Mouse (Mus musculus) adrenal gland, postnatal 10 days (tissue): ENCODE measurements around the gene Arid3b. TPM values are rescaled to one million over a fixed set of nuclear protein-coding genes. Genes with fewer than 3 reads are reported as not detected.

Experiments
- DNase-seq: peaks from one replicate; pipeline ENCODE4 v3.0.0; 2021; ENCODE audit warnings: mixed read lengths
- total RNA-seq, 2 experiments: library from RNA; stranded (reverse); gene quantifications; 2 replicates each; pipeline ENCODE4 v1.2.3; 2021

The Arid3b gene
- total RNA-seq, 2 experiments from 2014 or later = 3.3 to 4.4 TPM

- peak; percentile 51 for DNase-seq
Observed at GRCm38 (mm10) chr9:57748137-57748536, 88.5 kb downstream of the Arid3b start.

DNA sequence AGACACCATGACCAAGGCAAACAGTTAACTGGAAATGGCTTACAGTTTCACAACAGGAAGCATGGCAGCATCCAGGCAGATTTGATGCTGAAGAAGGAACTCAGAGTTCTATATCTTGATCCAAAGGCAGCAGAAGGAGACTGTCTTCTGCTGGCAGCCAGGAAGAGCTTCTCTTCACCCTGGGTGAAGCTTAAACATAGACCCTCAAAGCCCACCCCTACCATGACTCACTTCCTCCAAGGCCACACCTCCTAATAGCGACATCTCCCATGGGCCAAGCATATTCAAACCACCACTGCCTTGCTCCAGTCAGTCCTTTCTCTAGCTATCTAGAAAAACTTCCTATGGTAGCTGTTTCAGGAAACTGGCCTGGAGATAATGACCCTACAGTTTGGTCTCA lies 89.5 kb downstream of the Arid3b start:
- DNase-seq = no peak

DNA sequence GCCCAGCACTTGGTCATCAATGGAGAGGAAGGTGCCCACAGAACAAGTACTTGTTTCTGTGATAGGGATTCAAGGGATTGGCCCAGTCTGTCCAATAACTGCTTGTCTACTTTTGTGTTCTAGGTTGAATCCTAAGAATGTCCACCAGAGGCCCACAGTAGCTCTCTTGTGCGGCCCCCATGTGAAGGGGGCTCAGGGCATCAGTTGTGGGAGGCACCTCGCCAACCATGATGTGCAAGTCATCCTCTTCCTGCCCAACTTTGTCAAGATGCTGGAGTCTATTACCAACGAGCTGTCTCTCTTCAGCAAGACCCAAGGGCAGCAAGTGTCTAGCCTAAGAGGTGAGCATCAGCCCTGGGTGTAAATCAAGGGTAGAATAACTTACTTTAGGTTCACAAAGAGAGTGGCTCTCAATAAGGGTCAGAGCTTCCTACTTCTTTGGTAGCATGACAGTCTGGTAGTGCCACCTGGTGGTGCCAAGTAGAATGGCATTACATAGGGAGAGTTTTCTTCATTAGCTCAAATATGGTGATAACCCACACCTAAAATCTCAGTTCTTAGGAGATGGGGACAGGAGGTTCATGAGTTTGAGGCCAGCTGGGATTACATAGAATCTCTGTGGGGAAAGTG lies 92.0 kb downstream of the Arid3b start:
- DNase-seq = peak; percentile 54

Other genes with a start within 250 kb of the Arid3b start
- 10 to 100 TPM in 1 of 2 experiments, 1 to 10 TPM in 1; 9.2 to 17.0 TPM for gene Ulk3, start 247.3 kb downstream of the Arid3b start, total RNA-seq
- gene Cplx3, start 230.5 kb downstream of the Arid3b start, total RNA-seq = not detected
- not detected for gene Lman1l, start 216.0 kb downstream of the Arid3b start, total RNA-seq
- gene Csk, start 183.2 kb downstream of the Arid3b start, total RNA-seq = 10 to 100 TPM; 61.5 to 63.7 TPM
- gene Cyp1a2, start 153.1 kb downstream of the Arid3b start, total RNA-seq = 10 to 100 TPM; 14.5 to 36.5 TPM
- under 1 TPM; 0.15 to 0.45 TPM for gene Cyp1a1, start 148.9 kb downstream of the Arid3b start, total RNA-seq
- gene Edc3, start 128.3 kb downstream of the Arid3b start, total RNA-seq = 10 to 100 TPM; 11.7 to 12.0 TPM
- 10 to 100 TPM; 65.3 to 79.1 TPM for gene Clk3, start 70.9 kb downstream of the Arid3b start, total RNA-seq
- 10 to 100 TPM; 71.2 to 74.8 TPM for gene Ubl7, start 74.2 kb upstream of the Arid3b start, total RNA-seq
- gene Sema7a, start 103.3 kb upstream of the Arid3b start, total RNA-seq = 10 to 100 TPM; 18.0 to 19.8 TPM
- gene Cyp11a1, start 169.6 kb upstream of the Arid3b start, total RNA-seq = 1,000 to 10,000 TPM; 1,564 to 1,873 TPM
- gene Stra6, start 227.0 kb upstream of the Arid3b start, total RNA-seq = 1 to 10 TPM; 1.1 to 1.3 TPM